Mouse (Mus musculus): ENCODE results near the gene Stim1. TPM values are rescaled to one million over a fixed set of nuclear protein-coding genes. Genes with fewer than 3 reads are reported as not detected.
"Not testable (repeated sequence)": the region's sequence is repeated elsewhere in the genome, so short reads cannot be mapped to it uniquely, and the experiment has no call there.

Gene Stim1
- polyA plus RNA-seq, 1 experiment from 2014 or later: 12.1 TPM

DNA sequence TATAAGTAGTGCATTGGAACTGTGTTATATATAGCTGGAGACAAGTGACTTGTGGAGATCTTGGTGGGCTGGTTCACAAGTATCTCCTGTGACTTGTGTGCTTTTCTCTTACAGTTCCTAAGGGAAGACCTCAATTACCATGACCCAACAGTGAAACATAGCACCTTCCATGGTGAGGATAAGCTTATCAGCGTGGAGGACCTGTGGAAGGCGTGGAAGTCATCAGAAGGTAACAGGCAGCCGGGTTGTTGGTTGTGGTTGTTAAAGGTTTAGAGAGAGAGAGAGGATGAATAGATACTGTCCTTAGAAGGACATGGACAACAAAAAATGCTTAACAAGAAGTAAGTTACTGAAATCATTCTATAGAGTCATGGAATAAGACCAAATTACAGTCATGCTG is 118.4 kb downstream of the Stim1 start:
- H3K9ac ChIP-seq (replicated peaks; ENCODE audit: low read depth, low read length): no peak overlapping the region
- no peaks in the 10 kb centered on the region for H3K4me1 ChIP-seq (ENCODE audit: control insufficient read depth, insufficient read depth, low read length)
- 94% methylated on average over 3 of the region's 3 CpGs for WGBS
- H3K27ac ChIP-seq (ENCODE audit: low read depth, low read length): no peak overlapping the region
- no peak overlapping the region for H3K4me2 ChIP-seq (ENCODE audit: low read depth, low read length)
- no peaks in the 10 kb centered on the region for H3K9me3 ChIP-seq (ENCODE audit: control insufficient read depth, low read length)
- no peak overlapping the region for H3K4me3 ChIP-seq (ENCODE audit: low read depth, low read length)
- no peaks in the 10 kb centered on the region for H3K36me3 ChIP-seq (ENCODE audit: control insufficient read depth, insufficient read depth, low read length)
- no peak for ATAC-seq (ENCODE audit: low read depth)
- no peaks in the 10 kb centered on the region for H3K27me3 ChIP-seq (ENCODE audit: control insufficient read depth, insufficient read depth, low read length)

- H3K4me2 ChIP-seq (ENCODE audit: low read depth, low read length): no peak overlapping the region
- 79% methylated on average over 5 of the region's 5 CpGs for WGBS
- no peak overlapping the region for H3K9ac ChIP-seq (replicated peaks; ENCODE audit: low read depth, low read length)
- H3K4me1 ChIP-seq (ENCODE audit: control insufficient read depth, insufficient read depth, low read length): no peaks in the 10 kb centered on the region
- H3K4me3 ChIP-seq (ENCODE audit: low read depth, low read length): no peak overlapping the region
- ATAC-seq (ENCODE audit: low read depth): no peak
- no peaks in the 10 kb centered on the region for H3K27me3 ChIP-seq (ENCODE audit: control insufficient read depth, insufficient read depth, low read length)
- H3K27ac ChIP-seq (ENCODE audit: low read depth, low read length): no peak overlapping the region
- H3K9me3 ChIP-seq (ENCODE audit: control insufficient read depth, low read length): no peaks in the 10 kb centered on the region
- H3K36me3 ChIP-seq (ENCODE audit: control insufficient read depth, insufficient read depth, low read length): no peaks in the 10 kb centered on the region
Observed at GRCm38 (mm10) chr7:102389082-102389481, 121.5 kb downstream of the Stim1 start.

- Histone ChIP-seq H3K27ac (ENCODE audit: low read depth, low read length) (no peak overlapping the region), H3K36me3 (ENCODE audit: control insufficient read depth, insufficient read depth, low read length) (no peaks in the 10 kb centered on the region), H3K9ac (replicated peaks; ENCODE audit: low read depth, low read length) (no peak overlapping the region), H3K27me3 (ENCODE audit: control insufficient read depth, insufficient read depth, low read length) (no peaks in the 10 kb centered on the region), H3K9me3 (ENCODE audit: control insufficient read depth, low read length) (no peaks in the 10 kb centered on the region), H3K4me3 (ENCODE audit: low read depth, low read length) (no peak overlapping the region), H3K4me1 (ENCODE audit: control insufficient read depth, insufficient read depth, low read length) (no peaks in the 10 kb centered on the region), H3K4me2 (ENCODE audit: low read depth, low read length) (no peak overlapping the region)
- ATAC-seq (ENCODE audit: low read depth): no peak
- WGBS: 90% methylated on average over 2 of the region's 2 CpGs
Observed at GRCm38 (mm10) chr7:102393898-102394297, 126.3 kb downstream of the Stim1 start.

GRCm38 (mm10) chr7:102395894-102396293 is 128.3 kb downstream of the Stim1 start:
- WGBS: 83% methylated on average over 7 of the region's 7 CpGs
- Histone ChIP-seq H3K9me3 (ENCODE audit: control insufficient read depth, low read length) (no peaks in the 10 kb centered on the region), H3K4me2 (ENCODE audit: low read depth, low read length) (no peak overlapping the region), H3K9ac (replicated peaks; ENCODE audit: low read depth, low read length) (no peak overlapping the region), H3K4me3 (ENCODE audit: low read depth, low read length) (no peak overlapping the region), H3K36me3 (ENCODE audit: control insufficient read depth, insufficient read depth, low read length) (no peaks in the 10 kb centered on the region), H3K27me3 (ENCODE audit: control insufficient read depth, insufficient read depth, low read length) (no peaks in the 10 kb centered on the region), H3K27ac (ENCODE audit: low read depth, low read length) (no peak overlapping the region), H3K4me1 (ENCODE audit: control insufficient read depth, insufficient read depth, low read length) (no peaks in the 10 kb centered on the region)
- no peak for ATAC-seq (ENCODE audit: low read depth)

- Histone ChIP-seq H3K27me3 (ENCODE audit: control insufficient read depth, insufficient read depth, low read length) (no peaks in the 10 kb centered on the region), H3K36me3 (ENCODE audit: control insufficient read depth, insufficient read depth, low read length) (no peaks in the 10 kb centered on the region), H3K4me1 (ENCODE audit: control insufficient read depth, insufficient read depth, low read length) (no peaks in the 10 kb centered on the region), H3K4me3 (ENCODE audit: low read depth, low read length) (no peak overlapping the region), H3K4me2 (ENCODE audit: low read depth, low read length) (no peak overlapping the region), H3K9ac (replicated peaks; ENCODE audit: low read depth, low read length) (no peak overlapping the region), H3K27ac (ENCODE audit: low read depth, low read length) (no peak overlapping the region), H3K9me3 (ENCODE audit: control insufficient read depth, low read length) (no peaks in the 10 kb centered on the region)
- WGBS: 93% methylated on average over 3 of the region's 3 CpGs
- no peak for ATAC-seq (ENCODE audit: low read depth)
Observed at GRCm38 (mm10) chr7:102396331-102396730, 128.7 kb downstream of the Stim1 start.

DNA sequence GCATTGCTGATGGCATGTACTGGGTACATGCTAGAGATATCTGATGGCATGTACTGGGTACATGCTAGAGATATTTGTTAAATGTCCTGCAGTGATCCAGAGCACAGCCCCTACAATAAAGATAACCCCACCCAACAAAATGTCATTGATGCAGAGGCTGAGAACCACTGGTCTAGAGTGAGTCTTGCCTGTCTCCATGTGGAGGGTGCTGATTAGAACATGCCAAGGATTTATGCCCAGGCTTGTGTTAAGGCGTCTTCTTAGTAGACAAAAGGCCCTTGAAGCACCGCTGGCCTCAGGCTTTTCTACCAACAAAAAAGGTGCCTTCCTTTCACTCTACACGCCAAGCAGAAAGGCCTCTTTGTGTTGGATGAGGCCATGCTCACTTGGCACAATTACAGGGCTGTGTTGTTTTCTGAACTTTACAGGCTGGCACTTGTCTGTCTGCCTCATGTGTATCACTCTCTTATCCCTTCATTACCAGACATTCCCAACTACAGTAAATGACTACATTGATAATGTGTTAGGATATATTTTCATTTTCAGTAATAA is 131.7 kb downstream of the Stim1 start:
- no peak overlapping the region for H3K9ac ChIP-seq (replicated peaks; ENCODE audit: low read depth, low read length)
- 17% methylated on average over 3 of the region's 3 CpGs for WGBS
- H3K4me3 ChIP-seq (ENCODE audit: low read depth, low read length): no peak overlapping the region
- H3K4me2 ChIP-seq (ENCODE audit: low read depth, low read length): no peak overlapping the region
- no peaks in the 10 kb centered on the region for H3K4me1 ChIP-seq (ENCODE audit: control insufficient read depth, insufficient read depth, low read length)
- no peaks in the 10 kb centered on the region for H3K36me3 ChIP-seq (ENCODE audit: control insufficient read depth, insufficient read depth, low read length)
- no peak overlapping the region for H3K27ac ChIP-seq (ENCODE audit: low read depth, low read length)
- H3K27me3 ChIP-seq (ENCODE audit: control insufficient read depth, insufficient read depth, low read length): no peaks in the 10 kb centered on the region
- H3K9me3 ChIP-seq (ENCODE audit: control insufficient read depth, low read length): no peaks in the 10 kb centered on the region
- no peak for ATAC-seq (ENCODE audit: low read depth)

GRCm38 (mm10) chr7:102404118-102404517 is 136.5 kb downstream of the Stim1 start:
- H3K27me3 ChIP-seq (ENCODE audit: control insufficient read depth, insufficient read depth, low read length): no peaks in the 10 kb centered on the region
- no peaks in the 10 kb centered on the region for H3K4me1 ChIP-seq (ENCODE audit: control insufficient read depth, insufficient read depth, low read length)
- no peak overlapping the region for H3K4me3 ChIP-seq (ENCODE audit: low read depth, low read length)
- no peak overlapping the region for H3K9ac ChIP-seq (replicated peaks; ENCODE audit: low read depth, low read length)
- H3K4me2 ChIP-seq (ENCODE audit: low read depth, low read length): no peak overlapping the region
- ATAC-seq (ENCODE audit: low read depth): no peak
- H3K9me3 ChIP-seq (ENCODE audit: control insufficient read depth, low read length): no peaks in the 10 kb centered on the region
- no peaks in the 10 kb centered on the region for H3K36me3 ChIP-seq (ENCODE audit: control insufficient read depth, insufficient read depth, low read length)
- no peak overlapping the region for H3K27ac ChIP-seq (ENCODE audit: low read depth, low read length)
- 97% methylated on average over 2 of the region's 2 CpGs for WGBS

DNA sequence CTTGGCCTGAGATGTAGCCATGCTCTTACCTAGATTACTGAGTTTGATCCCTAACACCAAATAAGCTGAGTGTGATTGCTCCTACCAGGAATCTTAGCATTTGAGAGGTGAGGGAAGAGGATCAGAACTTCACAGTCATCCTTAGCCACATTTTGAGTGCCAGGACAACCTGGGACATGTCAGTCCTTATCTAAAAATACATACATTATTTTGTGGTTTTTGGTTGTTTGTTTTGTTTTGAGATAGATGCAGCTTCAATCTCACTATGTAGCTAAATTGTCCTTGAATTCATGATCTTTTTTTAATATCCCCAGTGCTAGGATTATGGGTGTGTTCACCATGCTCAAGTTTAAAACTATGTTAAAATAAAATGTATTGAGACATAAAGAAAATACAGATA is 139.8 kb downstream of the Stim1 start:
- no peak overlapping the region for H3K9ac ChIP-seq (replicated peaks; ENCODE audit: low read depth, low read length)
- H3K36me3 ChIP-seq (ENCODE audit: control insufficient read depth, insufficient read depth, low read length): no peaks in the 10 kb centered on the region
- H3K9me3 ChIP-seq (ENCODE audit: control insufficient read depth, low read length): no peaks in the 10 kb centered on the region
- no peaks in the 10 kb centered on the region for H3K4me1 ChIP-seq (ENCODE audit: control insufficient read depth, insufficient read depth, low read length)
- no peak overlapping the region for H3K4me3 ChIP-seq (ENCODE audit: low read depth, low read length)
- no peaks in the 10 kb centered on the region for H3K27me3 ChIP-seq (ENCODE audit: control insufficient read depth, insufficient read depth, low read length)
- H3K4me2 ChIP-seq (ENCODE audit: low read depth, low read length): no peak overlapping the region
- H3K27ac ChIP-seq (ENCODE audit: low read depth, low read length): no peak overlapping the region
- ATAC-seq (ENCODE audit: low read depth): no peak

DNA sequence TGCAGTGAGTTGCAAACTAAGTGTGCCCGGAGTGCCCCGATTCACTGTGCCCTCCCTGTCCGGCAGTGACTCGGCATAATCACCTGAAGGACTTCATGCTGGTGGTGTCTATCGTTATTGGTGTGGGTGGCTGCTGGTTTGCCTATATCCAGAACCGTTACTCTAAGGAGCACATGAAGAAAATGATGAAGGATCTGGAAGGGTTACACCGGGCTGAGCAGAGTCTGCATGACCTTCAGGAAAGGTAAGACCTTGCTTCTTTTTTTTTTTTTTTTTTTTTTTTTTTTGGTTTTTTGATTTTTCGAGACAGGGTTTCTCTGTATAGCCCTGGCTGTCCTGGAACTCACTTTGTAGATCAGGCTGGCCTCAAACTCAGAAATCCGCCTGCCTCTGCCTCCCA is 147.7 kb downstream of the Stim1 start:
- H3K9me3 ChIP-seq (ENCODE audit: control insufficient read depth, low read length); H3K4me3 ChIP-seq (ENCODE audit: low read depth, low read length): not testable (repeated sequence)
- 92% methylated on average over 9 of the region's 9 CpGs for WGBS

DNA sequence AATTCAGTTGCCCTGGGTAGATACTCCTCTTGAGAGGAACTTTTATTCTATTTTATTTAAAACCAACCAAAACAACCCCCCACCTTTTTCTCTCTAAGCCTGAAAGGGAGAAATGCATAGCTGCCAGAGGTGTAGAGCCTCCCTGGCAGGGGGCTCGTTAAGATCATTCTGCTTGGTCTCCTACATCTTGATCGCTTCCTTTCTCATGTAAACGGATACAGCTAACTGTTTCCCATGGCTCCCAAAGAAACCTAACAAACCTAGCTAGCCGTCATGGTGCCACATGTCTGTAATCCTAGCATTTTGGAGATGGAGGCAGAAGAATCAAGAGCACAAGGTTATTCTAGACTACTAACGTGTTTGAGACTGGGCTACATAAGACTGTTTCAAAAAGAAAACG is 148.2 kb downstream of the Stim1 start:
- Histone ChIP-seq H3K27ac (ENCODE audit: low read depth, low read length) (no peak overlapping the region), H3K9me3 (ENCODE audit: control insufficient read depth, low read length) (no peaks in the 10 kb centered on the region), H3K9ac (replicated peaks; ENCODE audit: low read depth, low read length) (no peak overlapping the region), H3K4me2 (ENCODE audit: low read depth, low read length) (no peak overlapping the region), H3K4me1 (ENCODE audit: control insufficient read depth, insufficient read depth, low read length) (no peaks in the 10 kb centered on the region), H3K4me3 (ENCODE audit: low read depth, low read length) (no peak overlapping the region), H3K27me3 (ENCODE audit: control insufficient read depth, insufficient read depth, low read length) (no peaks in the 10 kb centered on the region), H3K36me3 (ENCODE audit: control insufficient read depth, insufficient read depth, low read length) (no peaks in the 10 kb centered on the region)
- 56% methylated on average over 6 of the region's 6 CpGs for WGBS
- ATAC-seq (ENCODE audit: low read depth): no peak

More for the DNA sequence above, 147.7 kb downstream of the Stim1 start:
- H3K9ac ChIP-seq (replicated peaks; ENCODE audit: low read depth, low read length); H3K27me3 ChIP-seq (ENCODE audit: control insufficient read depth, insufficient read depth, low read length); H3K27ac ChIP-seq (ENCODE audit: low read depth, low read length); H3K4me2 ChIP-seq (ENCODE audit: low read depth, low read length); H3K36me3 ChIP-seq (ENCODE audit: control insufficient read depth, insufficient read depth, low read length); H3K4me1 ChIP-seq (ENCODE audit: control insufficient read depth, insufficient read depth, low read length); ATAC-seq (ENCODE audit: low read depth): not testable (repeated sequence)
